Mouse (Mus musculus): Measurements from ENCODE around the gene Far2. TPM values are rescaled to one million over a fixed set of nuclear protein-coding genes. Genes with fewer than 3 reads are reported as not detected.
"Not testable (repeated sequence)": the region's sequence is repeated elsewhere in the genome, so short reads cannot be mapped to it uniquely, and the experiment has no call there.

Gene Far2
- polyA plus RNA-seq, 1 experiment from 2014 or later: 3.8 TPM

DNA sequence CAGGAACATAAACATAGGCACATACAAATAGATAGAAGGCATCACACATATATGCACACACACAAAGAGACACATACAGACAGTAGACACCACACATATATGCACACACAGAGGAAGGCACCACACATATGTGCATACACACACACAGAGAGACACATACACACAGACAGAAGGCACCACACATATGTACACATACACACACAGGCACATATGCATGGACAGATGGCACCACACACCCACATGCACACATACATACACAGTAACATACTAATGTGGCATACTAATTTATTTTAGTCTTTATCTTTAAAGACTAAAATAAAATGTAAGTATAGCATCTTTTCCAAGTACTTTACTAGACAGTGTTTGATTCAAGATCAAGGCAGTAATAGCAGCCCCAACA is 86.5 kb downstream of the Far2 start:
- Histone ChIP-seq H3K27ac (ENCODE audit: low read depth, low read length) (no peak overlapping the region), H3K27me3 (ENCODE audit: control insufficient read depth, insufficient read depth, low read length) (no peaks in the 10 kb centered on the region), H3K4me1 (replicated peaks; ENCODE audit: control insufficient read depth, insufficient read depth, low read length) (no peaks in the 10 kb centered on the region), H3K9me3 (ENCODE audit: control insufficient read depth, low read length) (no peaks in the 10 kb centered on the region), H3K4me2 (replicated peaks; ENCODE audit: low read depth, low read length) (no peak overlapping the region), H3K9ac (ENCODE audit: low read depth, low read length) (no peak overlapping the region), H3K4me3 (ENCODE audit: low read depth, low read length) (no peak overlapping the region), H3K36me3 (ENCODE audit: control insufficient read depth, insufficient read depth, low read length) (no peaks in the 10 kb centered on the region)
- DNase-seq (ENCODE audit: low spot score) (no peak), ATAC-seq (ENCODE audit: low FRiP score) (no peak)

DNA sequence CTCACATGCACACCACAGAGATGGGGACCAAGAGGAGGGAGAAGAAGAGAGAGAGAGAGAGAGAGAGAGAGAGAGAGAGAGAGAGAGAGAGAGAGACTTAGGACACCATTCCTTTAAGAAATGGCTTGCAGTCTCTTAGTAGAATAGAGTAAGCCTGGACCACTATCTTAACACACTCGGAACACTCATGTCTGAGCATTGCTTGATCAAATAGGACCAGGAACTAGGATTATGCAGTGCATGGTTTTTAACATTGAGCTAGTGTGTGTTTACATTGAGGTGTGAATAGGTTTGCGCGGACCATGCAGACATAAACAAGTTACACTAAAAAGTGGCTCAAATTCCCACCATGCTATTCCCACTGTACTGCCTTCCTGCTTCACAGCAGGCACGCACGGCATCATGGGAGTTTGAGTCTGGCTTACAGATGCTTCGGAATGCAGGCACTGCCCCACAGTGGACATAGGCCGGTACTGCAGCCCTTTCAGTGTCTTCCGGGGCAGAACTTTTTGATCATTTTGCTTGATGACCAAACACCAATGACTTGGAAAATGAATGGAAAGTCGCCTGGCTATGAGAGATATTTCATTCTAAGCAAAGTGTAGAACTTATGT is 88.8 kb downstream of the Far2 start:
- DNase-seq (ENCODE audit: low spot score) (peak; percentile 86), ATAC-seq (ENCODE audit: low FRiP score) (peak; percentile 78)
- WGBS: 27% methylated on average over 9 of the region's 9 CpGs
- H3K4me1 ChIP-seq (replicated peaks; ENCODE audit: control insufficient read depth, insufficient read depth, low read length): no peaks in the 10 kb centered on the region
- H3K36me3 ChIP-seq (ENCODE audit: control insufficient read depth, insufficient read depth, low read length): no peaks in the 10 kb centered on the region
- H3K4me3 ChIP-seq (ENCODE audit: low read depth, low read length): no peak overlapping the region
- no peak overlapping the region for H3K27ac ChIP-seq (ENCODE audit: low read depth, low read length)
- no peak overlapping the region for H3K4me2 ChIP-seq (replicated peaks; ENCODE audit: low read depth, low read length)
- H3K9me3 ChIP-seq (ENCODE audit: control insufficient read depth, low read length): no peaks in the 10 kb centered on the region
- no peaks in the 10 kb centered on the region for H3K27me3 ChIP-seq (ENCODE audit: control insufficient read depth, insufficient read depth, low read length)
- H3K9ac ChIP-seq (ENCODE audit: low read depth, low read length): no peak overlapping the region

DNA sequence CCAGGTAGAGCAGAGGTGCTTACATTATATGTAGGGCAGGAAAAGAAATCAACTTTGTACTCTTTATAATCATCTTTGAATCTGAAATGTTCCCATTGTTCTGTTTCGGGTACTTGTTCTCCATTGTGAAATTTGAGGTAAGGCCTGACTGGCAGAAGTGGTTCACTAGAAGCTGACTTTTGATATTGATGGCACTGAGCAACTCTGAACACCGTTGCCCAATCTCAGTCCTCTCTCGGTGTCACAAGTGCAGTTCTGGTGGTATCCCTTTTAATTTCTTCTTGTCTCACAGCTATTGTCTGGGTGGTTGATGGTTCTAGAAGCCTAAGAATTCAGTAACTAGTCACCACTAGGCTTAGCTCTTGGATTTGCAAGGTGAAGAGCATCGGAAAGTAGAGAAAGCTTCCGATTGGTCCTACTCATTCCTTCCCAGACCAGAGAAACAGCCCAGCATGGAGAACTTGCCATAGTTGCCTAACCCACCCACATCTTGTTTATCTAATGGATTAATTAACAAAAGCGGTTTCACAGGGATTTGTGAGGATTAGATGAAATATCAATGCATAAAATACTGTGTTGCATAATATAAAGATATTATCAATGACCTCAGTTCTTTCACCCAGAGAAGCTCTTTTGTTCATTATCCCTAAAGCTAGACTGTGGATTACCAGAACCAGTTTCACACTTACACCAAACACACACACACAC is 92.4 kb downstream of the Far2 start:
- H3K9me3 ChIP-seq (ENCODE audit: control insufficient read depth, low read length): no peaks in the 10 kb centered on the region
- DNase-seq (ENCODE audit: low spot score) (no peak), ATAC-seq (ENCODE audit: low FRiP score) (no peak)
- H3K9ac ChIP-seq (ENCODE audit: low read depth, low read length): no peak overlapping the region
- no peak overlapping the region for H3K4me3 ChIP-seq (ENCODE audit: low read depth, low read length)
- no peak overlapping the region for H3K27ac ChIP-seq (ENCODE audit: low read depth, low read length)
- H3K36me3 ChIP-seq (ENCODE audit: control insufficient read depth, insufficient read depth, low read length): no peaks in the 10 kb centered on the region
- 92% methylated on average over 6 of the region's 6 CpGs for WGBS
- H3K27me3 ChIP-seq (ENCODE audit: control insufficient read depth, insufficient read depth, low read length): no peaks in the 10 kb centered on the region
- H3K4me2 ChIP-seq (replicated peaks; ENCODE audit: low read depth, low read length): no peak overlapping the region
- no peaks in the 10 kb centered on the region for H3K4me1 ChIP-seq (replicated peaks; ENCODE audit: control insufficient read depth, insufficient read depth, low read length)

DNA sequence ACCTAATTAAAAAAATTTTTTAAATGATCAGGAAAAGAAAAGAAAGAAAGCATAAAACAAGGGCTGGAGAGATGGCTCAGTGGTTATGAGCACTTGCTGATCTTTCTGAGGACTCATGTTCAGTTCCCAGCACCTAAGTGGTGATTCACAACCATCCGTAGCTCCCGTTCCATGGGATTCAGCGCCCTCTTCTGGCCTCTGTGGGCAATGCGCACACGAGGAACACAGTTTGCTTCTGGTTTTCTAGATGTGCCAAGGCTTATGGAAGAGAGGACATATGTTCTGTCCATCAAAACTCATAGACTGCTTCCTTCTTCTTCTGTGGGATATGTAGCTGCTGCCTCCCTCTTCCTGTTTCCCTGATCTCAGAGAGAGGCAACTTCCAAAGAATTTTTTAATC is 94.8 kb downstream of the Far2 start:
- ATAC-seq (ENCODE audit: low FRiP score) (no peak), DNase-seq (ENCODE audit: low spot score) (no peak)
- 90% methylated on average over 5 of the region's 5 CpGs for WGBS
- Histone ChIP-seq H3K4me1 (replicated peaks; ENCODE audit: control insufficient read depth, insufficient read depth, low read length) (no peaks in the 10 kb centered on the region), H3K27ac (ENCODE audit: low read depth, low read length) (no peak overlapping the region), H3K27me3 (ENCODE audit: control insufficient read depth, insufficient read depth, low read length) (no peaks in the 10 kb centered on the region), H3K9ac (ENCODE audit: low read depth, low read length) (no peak overlapping the region), H3K36me3 (ENCODE audit: control insufficient read depth, insufficient read depth, low read length) (no peaks in the 10 kb centered on the region), H3K4me3 (ENCODE audit: low read depth, low read length) (no peak overlapping the region), H3K9me3 (ENCODE audit: control insufficient read depth, low read length) (no peaks in the 10 kb centered on the region), H3K4me2 (replicated peaks; ENCODE audit: low read depth, low read length) (no peak overlapping the region)

DNA sequence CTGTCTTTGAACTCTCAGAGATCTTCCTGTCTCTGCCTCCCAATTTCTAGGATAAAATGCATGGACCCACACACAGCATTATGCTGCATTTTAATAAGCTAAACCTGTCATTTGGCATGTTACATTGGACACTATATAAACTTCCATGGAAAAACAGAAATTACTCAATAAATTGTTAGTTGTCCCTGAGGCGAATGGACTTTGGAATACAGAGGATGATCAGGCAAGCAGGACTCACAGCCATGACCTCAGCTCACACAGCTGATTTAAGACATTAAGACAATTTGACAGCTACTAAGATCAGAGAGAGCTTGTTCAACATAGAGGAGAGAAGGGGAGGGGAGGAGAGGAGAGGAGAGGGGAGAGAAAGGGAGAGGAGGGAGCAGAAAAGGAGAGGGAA is 95.4 kb downstream of the Far2 start:
- WGBS: 90% methylated on average over 1 of the region's 1 CpGs
- Histone ChIP-seq H3K9me3 (ENCODE audit: control insufficient read depth, low read length) (no peaks in the 10 kb centered on the region), H3K4me3 (ENCODE audit: low read depth, low read length) (no peak overlapping the region), H3K4me2 (replicated peaks; ENCODE audit: low read depth, low read length) (no peak overlapping the region), H3K27me3 (ENCODE audit: control insufficient read depth, insufficient read depth, low read length) (no peaks in the 10 kb centered on the region), H3K27ac (ENCODE audit: low read depth, low read length) (no peak overlapping the region), H3K9ac (ENCODE audit: low read depth, low read length) (no peak overlapping the region), H3K4me1 (replicated peaks; ENCODE audit: control insufficient read depth, insufficient read depth, low read length) (no peaks in the 10 kb centered on the region), H3K36me3 (ENCODE audit: control insufficient read depth, insufficient read depth, low read length) (no peaks in the 10 kb centered on the region)
- no peak for ATAC-seq (ENCODE audit: low FRiP score)
- no peak for DNase-seq (ENCODE audit: low spot score)

DNA sequence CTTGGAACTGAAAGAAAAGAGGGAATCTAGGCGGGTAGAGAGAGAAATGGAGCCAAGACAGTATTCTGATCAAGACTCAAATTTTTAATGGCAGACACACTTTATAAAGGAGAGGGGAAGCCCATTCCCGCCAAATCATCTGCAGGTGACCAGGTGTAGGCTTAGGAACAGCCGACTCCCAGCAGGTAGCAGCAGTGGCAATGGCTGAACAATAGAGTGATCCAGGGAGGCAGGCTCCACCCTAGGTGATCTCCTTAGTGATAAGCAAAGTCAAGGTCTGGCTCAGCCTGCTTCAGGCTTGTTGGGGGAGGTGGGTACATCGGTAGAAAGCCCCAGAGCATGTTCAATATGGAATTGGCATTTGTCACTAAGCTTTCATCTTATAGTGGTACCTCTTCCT is 105.2 kb downstream of the Far2 start:
- not testable (repeated sequence) for DNase-seq (ENCODE audit: low spot score); H3K27ac ChIP-seq (ENCODE audit: low read depth, low read length); H3K9me3 ChIP-seq (ENCODE audit: control insufficient read depth, low read length); ATAC-seq (ENCODE audit: low FRiP score); H3K4me1 ChIP-seq (replicated peaks; ENCODE audit: control insufficient read depth, insufficient read depth, low read length); H3K36me3 ChIP-seq (ENCODE audit: control insufficient read depth, insufficient read depth, low read length); H3K4me2 ChIP-seq (replicated peaks; ENCODE audit: low read depth, low read length); H3K4me3 ChIP-seq (ENCODE audit: low read depth, low read length); H3K9ac ChIP-seq (ENCODE audit: low read depth, low read length); H3K27me3 ChIP-seq (ENCODE audit: control insufficient read depth, insufficient read depth, low read length)
- 69% methylated on average over 4 of the region's 4 CpGs for WGBS

DNA sequence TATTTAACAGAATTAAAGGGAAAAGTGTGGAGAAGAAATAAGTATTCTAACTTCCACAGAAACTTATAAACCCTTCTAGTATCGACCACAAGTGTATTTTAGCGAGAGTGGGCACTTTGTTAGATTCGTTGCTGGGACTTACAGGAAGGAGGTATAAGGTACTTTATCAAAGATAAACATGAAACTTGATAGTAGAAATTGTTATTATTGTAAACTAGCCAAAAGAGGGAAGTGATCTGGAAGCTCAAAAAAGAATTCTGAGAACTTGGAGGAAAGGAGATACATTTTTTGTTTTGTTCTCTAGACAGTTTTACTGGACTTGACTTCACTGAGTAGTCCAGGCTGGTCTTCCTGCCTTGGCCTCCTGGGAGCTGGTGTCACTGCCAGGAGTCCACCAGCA is 125.8 kb downstream of the Far2 start:
- no peaks in the 10 kb centered on the region for H3K27me3 ChIP-seq (ENCODE audit: control insufficient read depth, insufficient read depth, low read length)
- H3K4me2 ChIP-seq (replicated peaks; ENCODE audit: low read depth, low read length): no peak overlapping the region
- no peaks in the 10 kb centered on the region for H3K4me1 ChIP-seq (replicated peaks; ENCODE audit: control insufficient read depth, insufficient read depth, low read length)
- no peak for ATAC-seq (ENCODE audit: low FRiP score)
- no peak overlapping the region for H3K9ac ChIP-seq (ENCODE audit: low read depth, low read length)
- H3K36me3 ChIP-seq (ENCODE audit: control insufficient read depth, insufficient read depth, low read length): no peaks in the 10 kb centered on the region
- H3K4me3 ChIP-seq (ENCODE audit: low read depth, low read length): no peak overlapping the region
- no peak overlapping the region for H3K27ac ChIP-seq (ENCODE audit: low read depth, low read length)
- H3K9me3 ChIP-seq (ENCODE audit: control insufficient read depth, low read length): no peaks in the 10 kb centered on the region
- WGBS: 92% methylated on average over 3 of the region's 3 CpGs
- DNase-seq (ENCODE audit: low spot score): no peak

DNA sequence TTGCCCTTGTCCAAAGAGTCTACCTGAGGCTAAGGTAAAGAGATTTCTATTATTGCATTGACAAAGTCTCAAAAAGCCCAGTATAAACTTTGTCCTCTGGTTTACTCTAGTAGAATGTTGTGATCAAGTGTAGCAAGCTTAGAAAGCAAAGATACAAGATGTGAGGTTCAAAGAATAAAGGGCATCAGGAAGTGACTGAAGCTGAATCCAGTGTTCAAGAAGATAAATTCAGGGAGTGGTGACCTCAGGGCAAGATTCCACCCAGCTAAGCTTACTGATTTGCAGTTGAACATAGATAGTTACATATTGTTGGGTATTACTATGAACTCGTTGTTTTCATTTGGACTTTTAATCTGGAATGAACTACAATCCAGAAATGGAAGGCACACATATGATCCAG is 138.6 kb downstream of the Far2 start:
- H3K27ac ChIP-seq (ENCODE audit: low read depth, low read length): no peak overlapping the region
- H3K9ac ChIP-seq (ENCODE audit: low read depth, low read length): no peak overlapping the region
- no peaks in the 10 kb centered on the region for H3K4me1 ChIP-seq (replicated peaks; ENCODE audit: control insufficient read depth, insufficient read depth, low read length)
- no peak overlapping the region for H3K4me3 ChIP-seq (ENCODE audit: low read depth, low read length)
- H3K9me3 ChIP-seq (ENCODE audit: control insufficient read depth, low read length): no peaks in the 10 kb centered on the region
- ATAC-seq (ENCODE audit: low FRiP score) (no peak), DNase-seq (ENCODE audit: low spot score) (no peak)
- H3K27me3 ChIP-seq (ENCODE audit: control insufficient read depth, insufficient read depth, low read length): no peaks in the 10 kb centered on the region
- peaks cover 6% of the 10 kb centered on the region; the same call in 1 of the 2 replicates for H3K36me3 ChIP-seq (ENCODE audit: control insufficient read depth, insufficient read depth, low read length)
- 96% methylated on average over 1 of the region's 1 CpGs for WGBS
- no peak overlapping the region for H3K4me2 ChIP-seq (replicated peaks; ENCODE audit: low read depth, low read length)

DNA sequence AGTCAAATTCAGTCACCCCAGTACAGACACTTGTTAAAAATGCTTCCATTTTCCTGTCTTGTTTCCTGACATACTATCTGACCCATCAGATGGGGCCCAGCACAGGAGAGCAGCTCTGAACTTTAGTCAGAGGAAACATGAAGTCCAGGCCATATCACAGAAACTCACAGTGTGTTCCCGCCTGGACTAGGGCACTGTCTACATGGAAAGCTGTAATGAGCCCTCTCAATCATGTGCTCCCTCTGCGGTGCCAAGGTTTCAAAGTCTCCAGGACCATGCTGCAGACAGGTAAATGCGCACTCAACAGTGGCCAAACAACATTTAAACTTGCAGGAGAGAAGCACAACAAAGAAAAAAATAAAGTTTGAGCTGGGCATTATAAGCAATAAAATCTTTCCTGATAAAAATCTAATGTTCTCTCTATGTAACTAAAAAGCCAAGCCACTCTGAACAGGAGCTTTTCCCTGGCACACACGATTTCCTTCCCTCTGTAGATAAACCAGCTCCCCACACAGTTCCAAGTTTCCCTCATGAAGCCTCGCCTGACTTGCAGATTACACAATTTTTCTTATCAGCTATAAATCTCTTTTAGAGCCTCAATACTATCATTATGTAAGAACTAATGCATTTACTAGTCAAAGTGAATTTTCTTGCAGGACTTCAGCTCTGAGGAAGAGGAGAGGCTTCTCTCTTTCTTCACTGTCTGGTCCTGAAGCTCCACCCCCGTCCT is 147.1 kb downstream of the Far2 start:
- Histone ChIP-seq H3K36me3 (ENCODE audit: control insufficient read depth, insufficient read depth, low read length) (no peaks in the 10 kb centered on the region), H3K4me1 (replicated peaks; ENCODE audit: control insufficient read depth, insufficient read depth, low read length) (no peaks in the 10 kb centered on the region), H3K9me3 (ENCODE audit: control insufficient read depth, low read length) (no peaks in the 10 kb centered on the region), H3K27me3 (ENCODE audit: control insufficient read depth, insufficient read depth, low read length) (no peaks in the 10 kb centered on the region), H3K9ac (ENCODE audit: low read depth, low read length) (no peak overlapping the region), H3K4me2 (replicated peaks; ENCODE audit: low read depth, low read length) (no peak overlapping the region), H3K4me3 (ENCODE audit: low read depth, low read length) (no peak overlapping the region), H3K27ac (ENCODE audit: low read depth, low read length) (no peak overlapping the region)
- no peak for DNase-seq (ENCODE audit: low spot score)
- ATAC-seq (ENCODE audit: low FRiP score): no peak
- WGBS: 95% methylated on average over 6 of the region's 6 CpGs

Measured in hindbrain, embryonic 11.5 days (tissue).